Mouse (Mus musculus) kidney, embryonic 15.5 days (tissue): ENCODE data around the gene Hist1h2ab. TPM values are rescaled to one million over a fixed set of nuclear protein-coding genes. Genes with fewer than 3 reads are reported as not detected.
"Not testable (repeated sequence)": the region's sequence is repeated elsewhere in the genome, so short reads cannot be mapped to it uniquely, and the experiment has no call there.

Experiments used
- ATAC-seq: fragments of 200-750 bp; cut with Nextera tagmentation; replicated peaks from 2 replicates; pipeline ENCODE4 v1.8.0; 2017; ENCODE audit warnings: moderate TSS enrichment; ENCODE audit not compliant: low FRiP score
- H3K27ac ChIP-seq: fragments of 300-500 bp; sonication (generic); 2 replicates; pipeline ENCODE4 v1.5.1; 2015; ENCODE audit warnings: mild to moderate bottlenecking, inconsistent platforms
- H3K27me3 ChIP-seq: fragments of 300-500 bp; sonication (generic); 2 replicates; pipeline ENCODE4 v1.6.1; 2015; ENCODE audit warnings: inconsistent platforms
- H3K36me3 ChIP-seq: fragments of 300-500 bp; sonication (generic); 2 replicates; pipeline ENCODE4 v1.6.1; 2015; ENCODE audit warnings: inconsistent platforms
- H3K4me1 ChIP-seq: fragments of 300-500 bp; sonication (generic); 2 replicates; pipeline ENCODE4 v1.6.1; 2015; ENCODE audit warnings: inconsistent platforms
- H3K4me2 ChIP-seq: fragments of 300-500 bp; sonication (generic); 2 replicates; pipeline ENCODE4 v1.6.1; 2015; ENCODE audit warnings: moderate library complexity, mild to moderate bottlenecking, inconsistent platforms
- H3K4me3 ChIP-seq: fragments of 300-500 bp; sonication (generic); replicated peaks from 2 replicates; pipeline ENCODE4 v1.5.1; 2015; ENCODE audit warnings: mild to moderate bottlenecking, inconsistent platforms
- H3K9ac ChIP-seq: fragments of 300-500 bp; sonication (generic); 2 replicates; pipeline ENCODE4 v1.6.1; 2015; ENCODE audit warnings: mild to moderate bottlenecking, inconsistent platforms
- H3K9me3 ChIP-seq: fragments of 300-500 bp; sonication (generic); replicated peaks from 2 replicates; pipeline ENCODE4 v1.6.1; 2016; ENCODE audit warnings: inconsistent platforms
- WGBS: fragments of 180-500 bp; shearing (Covaris S2); methylation state at CpG from one replicate; pipeline ENCODE4 v1.1.7; 2015; ENCODE audit warnings: mixed read lengths; 5-methylcytosine and 5-hydroxymethylcytosine counted together
- polyA plus RNA-seq: library from polyadenylated mRNA; unstranded; fragments of >200 nt; fragmentation: Nextera tagmentation; extraction: Ambion mirVana; gene quantifications from 2 replicates; pipeline ENCODE4 v1.2.1, GENCODE M21; 2015

The Hist1h2ab gene
- polyA plus RNA-seq, 1 experiment from 2014 or later: 39.2 TPM

GRCm38 (mm10) chr13:23739069-23739921 lies 11.6 kb upstream of the Hist1h2ab start:
- Histone ChIP-seq H3K4me3 (peak overlapping the region; percentile 61), H3K4me1 (peaks cover 19% of the 10 kb centered on the region), H3K4me2 (peak overlapping the region; percentile 89), H3K27me3 (no peaks in the 10 kb centered on the region), H3K9me3 (no peaks in the 10 kb centered on the region), H3K9ac (peak overlapping the region; percentile 80), H3K27ac (peak overlapping the region; percentile 100), H3K36me3 (no peaks in the 10 kb centered on the region)
- ATAC-seq: peak; percentile 95
- WGBS: 0% methylated on average over 39 of the region's 39 CpGs

GRCm38 (mm10) chr13:23739922-23740252 lies 11.0 kb upstream of the Hist1h2ab start:
- Histone ChIP-seq H3K9me3 (no peaks in the 10 kb centered on the region), H3K4me2 (peak overlapping the region; percentile 89), H3K27me3 (no peaks in the 10 kb centered on the region), H3K4me3 (peak overlapping the region; percentile 61), H3K27ac (peak overlapping the region; percentile 100), H3K9ac (peak overlapping the region; percentile 80), H3K4me1 (peaks cover 19% of the 10 kb centered on the region), H3K36me3 (no peaks in the 10 kb centered on the region)
- ATAC-seq: no peak
- WGBS: under 1% methylated on average over 14 of the region's 14 CpGs

- WGBS: 22% methylated on average over 13 of the region's 13 CpGs
- H3K9me3 ChIP-seq: no peaks in the 10 kb centered on the region
- peak overlapping the region; percentile 61 for H3K4me3 ChIP-seq
- peak overlapping the region; percentile 89 for H3K4me2 ChIP-seq
- no peaks in the 10 kb centered on the region for H3K27me3 ChIP-seq
- H3K36me3 ChIP-seq: no peaks in the 10 kb centered on the region
- H3K4me1 ChIP-seq: peaks cover 19% of the 10 kb centered on the region
- ATAC-seq: no peak
- peak overlapping the region; percentile 100 for H3K27ac ChIP-seq
- peak overlapping the region; percentile 80 for H3K9ac ChIP-seq
These were observed 10.6 kb upstream of the Hist1h2ab start for GRCm38 (mm10) chr13:23740256-23740840.

GRCm38 (mm10) chr13:23740910-23741309 lies 10.0 kb upstream of the Hist1h2ab start:
- H3K4me2 ChIP-seq: peak overlapping the region; percentile 89
- peaks cover 19% of the 10 kb centered on the region for H3K4me1 ChIP-seq
- H3K9ac ChIP-seq: peak overlapping the region; percentile 80; the same call in 1 of the 2 replicates
- H3K36me3 ChIP-seq: no peaks in the 10 kb centered on the region
- H3K27me3 ChIP-seq: no peaks in the 10 kb centered on the region
- H3K27ac ChIP-seq: peak overlapping the region; percentile 100
- ATAC-seq: no peak
- H3K4me3 ChIP-seq: peak overlapping the region; percentile 61
- no peaks in the 10 kb centered on the region for H3K9me3 ChIP-seq
- WGBS: 47% methylated on average over 5 of the region's 5 CpGs

- Histone ChIP-seq H3K27ac (no peak overlapping the region), H3K4me3 (no peak overlapping the region), H3K9me3 (no peaks in the 10 kb centered on the region), H3K27me3 (no peaks in the 10 kb centered on the region), H3K9ac (no peak overlapping the region), H3K36me3 (no peaks in the 10 kb centered on the region), H3K4me2 (no peak overlapping the region), H3K4me1 (peaks cover 19% of the 10 kb centered on the region)
- ATAC-seq: no peak
These were observed 8.9 kb upstream of the Hist1h2ab start for GRCm38 (mm10) chr13:23742007-23742406.

GRCm38 (mm10) chr13:23743215-23743614 lies 7.7 kb upstream of the Hist1h2ab start:
- peaks cover 27% of the 10 kb centered on the region for H3K4me1 ChIP-seq
- no peaks in the 10 kb centered on the region for H3K27me3 ChIP-seq
- no peak for ATAC-seq
- H3K9me3 ChIP-seq: no peaks in the 10 kb centered on the region
- no peak overlapping the region for H3K4me3 ChIP-seq
- WGBS: 86% methylated on average over 5 of the region's 5 CpGs
- H3K4me2 ChIP-seq: no peak overlapping the region
- H3K9ac ChIP-seq: no peak overlapping the region
- no peaks in the 10 kb centered on the region for H3K36me3 ChIP-seq
- peak overlapping the region; percentile 4; the same call in 1 of the 2 replicates for H3K27ac ChIP-seq

- 48% methylated on average over 4 of the region's 4 CpGs for WGBS
- H3K27ac ChIP-seq: peak overlapping the region; percentile 100
- H3K4me1 ChIP-seq: peaks cover 32% of the 10 kb centered on the region
- H3K27me3 ChIP-seq: no peaks in the 10 kb centered on the region
- no peak for ATAC-seq
- H3K9me3 ChIP-seq: no peaks in the 10 kb centered on the region
- no peaks in the 10 kb centered on the region for H3K36me3 ChIP-seq
- peak overlapping the region; percentile 52 for H3K4me3 ChIP-seq
- H3K4me2 ChIP-seq: peak overlapping the region; percentile 66
- no peak overlapping the region for H3K9ac ChIP-seq
These were observed 7.0 kb upstream of the Hist1h2ab start for GRCm38 (mm10) chr13:23743963-23744362.

- H3K4me2 ChIP-seq: peak overlapping the region; percentile 66
- no peaks in the 10 kb centered on the region for H3K27me3 ChIP-seq
- H3K9ac ChIP-seq: peak overlapping the region; percentile 61
- under 1% methylated on average over 23 of the region's 36 CpGs for WGBS
- no peaks in the 10 kb centered on the region for H3K36me3 ChIP-seq
- H3K4me1 ChIP-seq: peaks cover 32% of the 10 kb centered on the region
- H3K4me3 ChIP-seq: peak overlapping the region; percentile 52
- H3K9me3 ChIP-seq: no peaks in the 10 kb centered on the region
- no peak for ATAC-seq
- H3K27ac ChIP-seq: peak overlapping the region; percentile 100
These were observed 6.2 kb upstream of the Hist1h2ab start for GRCm38 (mm10) chr13:23744421-23745380.

GRCm38 (mm10) chr13:23745381-23746161 lies 5.4 kb upstream of the Hist1h2ab start, which contains the start of gene Hist1h3c:
Hist1h3c (minus strand) TSS chr13:23745602.
- Histone ChIP-seq H3K27me3 (no peaks in the 10 kb centered on the region), H3K9me3 (no peaks in the 10 kb centered on the region), H3K4me3 (peak within 1 kb of the TSS; percentile 52), H3K27ac (peak within 1 kb of the TSS; percentile 100), H3K36me3 (no peaks in the 10 kb centered on the region), H3K9ac (peak within 1 kb of the TSS; percentile 61), H3K4me2 (peak within 1 kb of the TSS; percentile 66), H3K4me1 (peaks cover 28% of the 10 kb centered on the region)
- 1% methylated on average over 25 of the region's 28 CpGs for WGBS
- peak; percentile 80 for ATAC-seq

- Histone ChIP-seq H3K4me2 (peak within 1 kb of the TSS; percentile 66), H3K27ac (peak within 1 kb of the TSS; percentile 100), H3K9ac (peak within 1 kb of the TSS; percentile 60), H3K4me3 (peak within 1 kb of the TSS; percentile 52), H3K4me1 (peaks cover 24% of the 10 kb centered on the region)
- under 1% methylated on average over 48 of the region's 58 CpGs for WGBS
- peak; percentile 90 for ATAC-seq
- H3K27me3 ChIP-seq, H3K9me3 ChIP-seq, H3K36me3 ChIP-seq: not testable (repeated sequence)
These were observed 4.5 kb upstream of the Hist1h2ab start, which contains the start of gene Hist1h2bb for GRCm38 (mm10) chr13:23746201-23747080. Hist1h2bb (plus strand) TSS chr13:23746734.
